Mouse (Mus musculus) kidney, adult 9 months (tissue): ENCODE results near the gene Aurkc.
"Not testable (repeated sequence)": the region's sequence is repeated elsewhere in the genome, so short reads cannot be mapped to it uniquely, and the experiment has no call there.

Experiments used
- DNase-seq: peaks from one replicate; pipeline ENCODE4 v3.0.0; 2022

Gene Aurkc

GRCm38 (mm10) chr7:6995251-6995650, at the start of gene Aurkc:
Aurkc (plus strand) TSS chr7:6995300.
- DNase-seq, result not testable (repeated sequence)

GRCm38 (mm10) chr7:6948061-6948460, 47.0 kb upstream of the Aurkc start:
- not testable (repeated sequence) for DNase-seq

GRCm38 (mm10) chr7:6956576-6956975, 38.5 kb upstream of the Aurkc start:
- no peak for DNase-seq

- no peak for DNase-seq
Observed at GRCm38 (mm10) chr7:6958574-6958973, 36.5 kb upstream of the Aurkc start.

GRCm38 (mm10) chr7:6973566-6973965, 21.5 kb upstream of the Aurkc start:
- no peak for DNase-seq

- no peak for DNase-seq
Observed at GRCm38 (mm10) chr7:6976890-6977289, 18.2 kb upstream of the Aurkc start.

- DNase-seq, result not testable (repeated sequence)
Observed at GRCm38 (mm10) chr7:6998914-6999313, 3.8 kb downstream of the Aurkc start.

GRCm38 (mm10) chr7:7005441-7005840, 10.3 kb downstream of the Aurkc start:
- not testable (repeated sequence) for DNase-seq

GRCm38 (mm10) chr7:7027445-7027844, 32.3 kb downstream of the Aurkc start:
- no peak for DNase-seq

- not testable (repeated sequence) for DNase-seq
Observed at GRCm38 (mm10) chr7:7049659-7050320, 54.7 kb downstream of the Aurkc start.
